Mouse (Mus musculus): Measurements from ENCODE around the gene Dtx1. TPM values are rescaled to one million over a fixed set of nuclear protein-coding genes. Genes with fewer than 3 reads are reported as not detected.

The Dtx1 gene
- polyA plus RNA-seq, 1 experiment from 2014 or later, result 3.6 TPM

Other genes starting within 250 kb of the Dtx1 start
- gene Sdsl, start 239.1 kb downstream of the Dtx1 start, polyA plus RNA-seq (2015; fragmentation: Nextera tagmentation; extraction: Ambion mirVana), result 16.4 and 16.7 TPM in 2 replicates
- 0.18 and 0.70 TPM in 2 replicates for gene Sds, start 235.4 kb downstream of the Dtx1 start, polyA plus RNA-seq (2015; fragmentation: Nextera tagmentation; extraction: Ambion mirVana)
- gene Plbd2, start 208.3 kb downstream of the Dtx1 start, polyA plus RNA-seq (2015; fragmentation: Nextera tagmentation; extraction: Ambion mirVana), result 37.1 and 40.3 TPM in 2 replicates
- 8.6 and 9.2 TPM in 2 replicates for gene Slc8b1, start 200.8 kb downstream of the Dtx1 start, polyA plus RNA-seq (2015; fragmentation: Nextera tagmentation; extraction: Ambion mirVana)
- 21.5 and 23.8 TPM in 2 replicates for gene Tpcn1, start 123.3 kb downstream of the Dtx1 start, polyA plus RNA-seq (2015; fragmentation: Nextera tagmentation; extraction: Ambion mirVana)
- 0.34 and 0.67 TPM in 2 replicates for gene Iqcd, start 122.9 kb downstream of the Dtx1 start, polyA plus RNA-seq (2015; fragmentation: Nextera tagmentation; extraction: Ambion mirVana)
- 13.4 and 13.5 TPM in 2 replicates for gene Rita1, start 99.3 kb downstream of the Dtx1 start, polyA plus RNA-seq (2015; fragmentation: Nextera tagmentation; extraction: Ambion mirVana)
- gene Ddx54, start 99.2 kb downstream of the Dtx1 start, polyA plus RNA-seq (2015; fragmentation: Nextera tagmentation; extraction: Ambion mirVana), result 41.9 and 45.6 TPM in 2 replicates
- gene Cfap73, start 77.7 kb downstream of the Dtx1 start, polyA plus RNA-seq (2015; fragmentation: Nextera tagmentation; extraction: Ambion mirVana), result not detected in 2 replicates
- gene Rasal1, start 63.1 kb downstream of the Dtx1 start, polyA plus RNA-seq (2015; fragmentation: Nextera tagmentation; extraction: Ambion mirVana), result 0.40 and 0.72 TPM in 2 replicates
- gene Oas2, start 37.9 kb upstream of the Dtx1 start, polyA plus RNA-seq (2015; fragmentation: Nextera tagmentation; extraction: Ambion mirVana), result 0.32 and 0.62 TPM in 2 replicates
- 0.17 and 0.18 TPM in 2 replicates for gene Oas3, start 65.7 kb upstream of the Dtx1 start, polyA plus RNA-seq (2015; fragmentation: Nextera tagmentation; extraction: Ambion mirVana)
- gene Oas1e, start 83.6 kb upstream of the Dtx1 start, polyA plus RNA-seq (2015; fragmentation: Nextera tagmentation; extraction: Ambion mirVana), result not detected in 2 replicates
- gene Oas1c, start 100.6 kb upstream of the Dtx1 start, polyA plus RNA-seq (2015; fragmentation: Nextera tagmentation; extraction: Ambion mirVana), result 0.65 and 1.0 TPM in 2 replicates
- not detected in 2 replicates for gene Oas1f, start 135.4 kb upstream of the Dtx1 start, polyA plus RNA-seq (2015; fragmentation: Nextera tagmentation; extraction: Ambion mirVana)
- not detected in 2 replicates for gene Oas1h, start 149.5 kb upstream of the Dtx1 start, polyA plus RNA-seq (2015; fragmentation: Nextera tagmentation; extraction: Ambion mirVana)
- 1.0 and 1.1 TPM in 2 replicates for gene Oas1g, start 175.7 kb upstream of the Dtx1 start, polyA plus RNA-seq (2015; fragmentation: Nextera tagmentation; extraction: Ambion mirVana)
- gene Oas1a, start 195.6 kb upstream of the Dtx1 start, polyA plus RNA-seq (2015; fragmentation: Nextera tagmentation; extraction: Ambion mirVana), result 2.4 and 3.0 TPM in 2 replicates
- gene Oas1d, start 202.6 kb upstream of the Dtx1 start, polyA plus RNA-seq (2015; fragmentation: Nextera tagmentation; extraction: Ambion mirVana), result not detected in 2 replicates

Measured in stomach, embryonic 16.5 days (tissue).